Comparison of ENCODE assay signal across 8 mouse cellular contexts in the genomic region with DNA sequence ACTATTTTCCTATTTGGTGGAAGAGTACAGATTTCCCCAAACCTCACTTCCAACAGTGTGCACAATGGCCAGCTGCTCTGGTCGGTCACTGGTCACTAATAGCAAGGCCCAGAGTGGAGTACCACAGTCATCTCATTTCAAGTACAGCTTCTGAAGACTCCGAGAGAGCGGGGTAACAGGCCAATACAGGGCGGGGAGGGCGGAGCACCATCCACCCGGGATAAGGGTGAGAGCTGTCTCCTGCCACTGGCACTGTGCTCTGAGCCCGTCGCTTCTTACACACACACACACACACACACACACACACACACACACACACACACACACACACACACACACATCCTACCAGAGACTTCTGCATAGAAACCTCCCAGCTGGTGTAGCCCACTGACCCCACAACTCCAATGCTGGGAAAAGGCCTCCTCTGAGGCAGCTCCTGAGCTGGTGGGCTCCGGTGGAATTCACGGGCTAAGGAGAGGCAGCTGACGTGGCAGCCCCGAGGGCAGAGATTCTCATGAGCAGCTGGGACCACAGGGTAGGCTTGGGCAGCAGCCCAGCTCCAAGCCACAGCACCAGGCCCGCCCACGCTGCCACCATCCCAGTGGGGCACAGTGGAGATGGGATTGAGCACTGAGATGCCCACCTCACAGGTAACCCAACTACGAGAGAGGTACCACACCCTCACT. TPM values are rescaled to one million over a fixed set of nuclear protein-coding genes. Genes with fewer than 3 reads are reported as not detected.
DNase-seq lines count a peak whose midpoint lies in the region; ATAC-seq and TF ChIP-seq lines count a peak whose summit lies in the region.

No protein-coding gene starts in this region.

- peaks cover 92% of the 10 kb centered on the region for H3K4me1 ChIP-seq in heart, embryonic 13.5 days
- H3K4me1 ChIP-seq in heart, embryonic 16.5 days (ENCODE audit: control insufficient read depth, insufficient read depth, low read length): peaks cover 78% of the 10 kb centered on the region

- in situ Hi-C loops in Patski (cut with MboI; ENCODE audit: low pct_unique_long_range_greater_than_20kb): no loop called here

- no peak for ATAC-seq in heart, embryonic 13.5 days (ENCODE audit: extremely low read depth, insufficient number of reproducible peaks, low FRiP score, low TSS enrichment)
- ATAC-seq in Patski: peak; percentile 79
- ATAC-seq in heart, embryonic 16.5 days (replicated peaks; ENCODE audit: extremely low read depth, insufficient read depth, low FRiP score): no peak; the same call in 1 of the 2 replicates

- DNase-seq in heart, adult 8-10 months (ENCODE audit: low spot score): no peak
- peak; percentile 87 for DNase-seq in Patski (ENCODE audit: low read depth, low spot score)
- peak; percentile 44 for DNase-seq in lung, postnatal 10 days
- no peak for DNase-seq in layer of hippocampus, adult 18-20 months (ENCODE audit: low spot score in 2 of 2)
- no peak for DNase-seq in ovary, postnatal 14 days (ENCODE audit: low spot score)
- no peak for DNase-seq in layer of hippocampus, adult 11-12 months (ENCODE audit: low spot score)

- peaks cover 62% of the 10 kb centered on the region for H3K36me3 ChIP-seq in heart, embryonic 13.5 days
- peaks cover 5% of the 10 kb centered on the region for H3K36me3 ChIP-seq in heart, embryonic 16.5 days (ENCODE audit: control insufficient read depth, insufficient read depth)

- POLR2A ChIA-PET in Patski (lab: Charles Lee): interaction anchor here (0.5 to 1.5 kb wide), 3 partner anchors 9 to 328 kb away, joined by 3 read pairs; partner anchors contain the start of gene Gnai2

- no peaks in the 10 kb centered on the region for H3K27me3 ChIP-seq in heart, embryonic 13.5 days (replicated peaks)
- no peaks in the 10 kb centered on the region for H3K27me3 ChIP-seq in Patski
- no peaks in the 10 kb centered on the region for H3K27me3 ChIP-seq in heart, embryonic 16.5 days (ENCODE audit: control insufficient read depth, insufficient read depth, low read length)

- H3K4me3 ChIP-seq in heart, embryonic 13.5 days: 0 out of 2 replicates have a peak overlapping the region, but pooled peaks have one; percentile 13
- H3K4me3 ChIP-seq in heart, embryonic 16.5 days (ENCODE audit: low read length): peak overlapping the region; percentile 4; the same call in 1 of the 2 replicates

- peak overlapping the region; percentile 95 for H3K9ac ChIP-seq in heart, embryonic 13.5 days
- H3K9ac ChIP-seq in heart, embryonic 16.5 days (ENCODE audit: low read length): peak overlapping the region; percentile 32

- CTCF ChIA-PET in Patski (lab: Charles Lee): interaction anchor here (0.8 to 3.8 kb wide), 6 partner anchors 10 to 24 kb away, joined by 3 to 30 read pairs (median 6); partner anchors contain the start of gene Gnai2

- TF ChIP-seq CTCF in Patski (IDR thresholded peaks at IDR 0.05): no peak

- WGBS in heart, embryonic 13.5 days: 42% methylated on average over 14 of the region's 15 CpGs
- WGBS in heart, embryonic 16.5 days: 45% methylated on average over 15 of the region's 15 CpGs

- peak overlapping the region; percentile 84 for H3K27ac ChIP-seq in heart, embryonic 13.5 days (replicated peaks)
- H3K27ac ChIP-seq in heart, embryonic 16.5 days (ENCODE audit: low read length): peak overlapping the region; percentile 88

- no peaks in the 10 kb centered on the region for H3K9me3 ChIP-seq in heart, embryonic 13.5 days
- no peaks in the 10 kb centered on the region for H3K9me3 ChIP-seq in heart, embryonic 16.5 days (replicated peaks; ENCODE audit: control insufficient read depth, low read length)

- H3K4me2 ChIP-seq in heart, embryonic 13.5 days: peak overlapping the region; percentile 50
- H3K4me2 ChIP-seq in heart, embryonic 16.5 days (ENCODE audit: low read depth, low read length): peak overlapping the region; percentile 26

RNA-seq across cellular contexts. Expression of gene Gnai2, which starts 8.9 kb away (rescaled TPM):
- 387 and 392 TPM in 2 replicates for polyA plus RNA-seq in heart, embryonic 13.5 days (2015; fragmentation: Nextera tagmentation; extraction: Ambion mirVana)
- 100 to 1,000 TPM; 227 to 299 (median 259) TPM for total RNA-seq in heart, adult 8-10 months (2022)
- polyA plus RNA-seq in Patski (2021): 592 TPM
- 419 and 458 TPM in 2 replicates for polyA plus RNA-seq in heart, embryonic 16.5 days (2015; fragmentation: Nextera tagmentation; extraction: Ambion mirVana)
- total RNA-seq in layer of hippocampus, adult 18-20 months (2021): 100 to 1,000 TPM; 228 to 231 TPM

RNA-seq across cellular contexts. Expression of gene Sema3b, which starts 17.3 kb away (rescaled TPM):
- polyA plus RNA-seq in heart, embryonic 13.5 days (2015; fragmentation: Nextera tagmentation; extraction: Ambion mirVana): 9.9 and 11.8 TPM in 2 replicates
- total RNA-seq in heart, adult 8-10 months (2022): 10 to 100 TPM; 21.1 to 33.0 (median 24.2) TPM
- 39.1 TPM for polyA plus RNA-seq in Patski (2021)
- polyA plus RNA-seq in heart, embryonic 16.5 days (2015; fragmentation: Nextera tagmentation; extraction: Ambion mirVana): 11.0 and 12.0 TPM in 2 replicates
- total RNA-seq in layer of hippocampus, adult 18-20 months (2021): 1 to 10 TPM; 1.5 to 2.5 TPM

RNA-seq across cellular contexts. Expression of gene Ifrd2, which starts 38.9 kb away (rescaled TPM):
- polyA plus RNA-seq in heart, embryonic 13.5 days (2015; fragmentation: Nextera tagmentation; extraction: Ambion mirVana): 35.7 and 41.3 TPM in 2 replicates
- total RNA-seq in heart, adult 8-10 months (2022): 10 to 100 TPM; 43.7 to 58.2 (median 47.5) TPM
- polyA plus RNA-seq in Patski (2021): 19.1 TPM
- polyA plus RNA-seq in heart, embryonic 16.5 days (2015; fragmentation: Nextera tagmentation; extraction: Ambion mirVana): 45.7 and 46.5 TPM in 2 replicates
- total RNA-seq in layer of hippocampus, adult 18-20 months (2021): 10 to 100 TPM; 12.5 to 13.2 TPM

RNA-seq across cellular contexts. Expression of gene Slc38a3, which starts 43.0 kb away (rescaled TPM):
- 2.8 and 2.9 TPM in 2 replicates for polyA plus RNA-seq in heart, embryonic 13.5 days (2015; fragmentation: Nextera tagmentation; extraction: Ambion mirVana)
- 10 to 100 TPM; 62.8 to 91.0 (median 81.6) TPM for total RNA-seq in heart, adult 8-10 months (2022)
- 0.13 TPM for polyA plus RNA-seq in Patski (2021)
- 3.3 and 3.9 TPM in 2 replicates for polyA plus RNA-seq in heart, embryonic 16.5 days (2015; fragmentation: Nextera tagmentation; extraction: Ambion mirVana)
- 10 to 100 TPM; 57.8 to 62.6 TPM for total RNA-seq in layer of hippocampus, adult 18-20 months (2021)

RNA-seq across cellular contexts. Expression of gene Hyal3, which starts 45.7 kb away (rescaled TPM):
- 0.48 and 0.68 TPM in 2 replicates for polyA plus RNA-seq in heart, embryonic 13.5 days (2015; fragmentation: Nextera tagmentation; extraction: Ambion mirVana)
- total RNA-seq in heart, adult 8-10 months (2022): under 1 TPM; 0.20 to 0.72 (median 0.25) TPM
- polyA plus RNA-seq in Patski (2021): 1.1 TPM
- 0.54 and 0.69 TPM in 2 replicates for polyA plus RNA-seq in heart, embryonic 16.5 days (2015; fragmentation: Nextera tagmentation; extraction: Ambion mirVana)
- 1 to 10 TPM; 1.1 to 1.4 TPM for total RNA-seq in layer of hippocampus, adult 18-20 months (2021)

Comparison
In these comparisons a context has a peak if more than half of its experiments do, and no peak if none do; other contexts are left out.
1. DNase-seq: peak in Patski (single experiment) and lung, postnatal 10 days (single experiment); none in heart, adult 8-10 months (single experiment), layer of hippocampus, adult 18-20 months (0 of 2), ovary, postnatal 14 days (single experiment) and layer of hippocampus, adult 11-12 months (single experiment).